Mouse (Mus musculus): ENCODE measurements around the gene Rassf3.

The Rassf3 gene

GRCm38 (mm10) chr10:121461404-121462161, 14.6 kb downstream of the Rassf3 start:
- no peak for DNase-seq (ENCODE audit: low spot score)

DNA sequence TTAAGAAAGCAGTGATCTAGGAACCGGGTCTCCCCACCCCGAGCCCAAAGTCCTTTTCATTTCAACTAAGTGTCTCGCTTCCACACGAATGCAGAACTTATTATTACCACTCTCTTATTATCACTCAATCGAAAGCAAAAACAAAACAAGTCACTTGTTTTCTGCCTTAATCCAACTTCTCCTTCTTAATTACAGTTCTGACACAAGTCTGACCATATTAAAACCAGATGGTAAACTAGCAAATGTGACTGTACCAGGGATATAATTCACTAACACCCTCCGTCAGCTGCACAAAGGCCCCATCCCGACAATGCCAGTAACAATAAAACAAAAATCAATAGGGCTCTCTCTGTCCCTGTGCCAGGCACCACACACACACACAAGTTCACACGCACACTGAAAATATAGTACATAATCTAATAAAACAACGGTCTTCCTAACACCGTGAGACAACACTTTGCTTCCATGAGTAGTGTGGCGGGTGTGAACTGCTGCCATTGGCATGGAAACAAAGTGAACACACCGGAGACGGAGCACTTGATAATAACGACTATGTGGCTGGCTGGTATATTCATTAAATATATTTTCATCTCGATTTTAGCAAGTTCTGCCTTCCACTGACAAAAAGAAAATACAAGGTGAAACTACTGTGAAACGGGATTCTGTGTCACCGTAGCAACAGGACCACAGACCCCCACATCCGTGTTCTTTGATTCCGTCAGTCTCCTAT, 16.9 kb downstream of the Rassf3 start:
- DNase-seq (ENCODE audit: low spot score) = no peak

GRCm38 (mm10) chr10:121458408-121458807, 17.7 kb downstream of the Rassf3 start:
- no peak for DNase-seq (ENCODE audit: low spot score)

DNA sequence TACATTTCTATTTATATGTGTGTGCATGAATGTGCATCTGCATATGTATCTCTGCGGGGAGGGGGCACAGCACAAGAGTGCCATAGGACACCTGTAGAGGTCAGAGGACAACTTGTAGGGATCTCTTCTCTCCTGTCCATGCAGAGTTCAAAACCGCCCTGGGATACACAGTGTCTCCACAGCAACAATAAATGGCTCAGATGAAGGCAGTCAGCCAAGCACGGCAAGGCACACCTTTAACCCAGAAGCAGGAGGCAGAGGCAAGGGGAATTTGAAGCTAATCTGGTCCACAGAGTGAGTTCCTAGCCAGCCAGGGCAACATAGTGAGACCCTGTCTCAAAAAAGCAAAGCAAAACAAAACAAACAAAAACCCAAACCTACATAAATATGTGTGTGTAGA, 18.8 kb downstream of the Rassf3 start:
- DNase-seq (ENCODE audit: low spot score) = no peak

DNA sequence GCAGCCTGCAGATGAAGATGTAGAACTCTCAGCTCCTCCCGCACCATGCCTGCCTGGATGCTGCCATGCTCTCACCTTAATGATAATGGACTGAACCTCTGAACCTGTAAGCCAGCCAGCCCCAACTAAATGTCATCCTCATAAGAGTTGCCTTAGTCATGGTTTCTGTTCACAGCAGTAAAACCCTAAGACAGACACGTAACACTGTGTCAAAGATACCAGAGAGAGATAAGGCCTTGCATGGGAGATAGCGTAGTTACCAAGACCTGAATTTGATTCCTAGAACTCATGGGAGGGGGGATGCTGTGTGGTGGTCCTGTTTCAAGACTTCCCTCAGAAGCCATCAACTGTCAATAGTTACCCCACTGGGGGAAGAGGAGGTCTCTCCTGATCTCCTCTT, 20.6 kb downstream of the Rassf3 start:
- DNase-seq (ENCODE audit: low spot score) = no peak

DNA sequence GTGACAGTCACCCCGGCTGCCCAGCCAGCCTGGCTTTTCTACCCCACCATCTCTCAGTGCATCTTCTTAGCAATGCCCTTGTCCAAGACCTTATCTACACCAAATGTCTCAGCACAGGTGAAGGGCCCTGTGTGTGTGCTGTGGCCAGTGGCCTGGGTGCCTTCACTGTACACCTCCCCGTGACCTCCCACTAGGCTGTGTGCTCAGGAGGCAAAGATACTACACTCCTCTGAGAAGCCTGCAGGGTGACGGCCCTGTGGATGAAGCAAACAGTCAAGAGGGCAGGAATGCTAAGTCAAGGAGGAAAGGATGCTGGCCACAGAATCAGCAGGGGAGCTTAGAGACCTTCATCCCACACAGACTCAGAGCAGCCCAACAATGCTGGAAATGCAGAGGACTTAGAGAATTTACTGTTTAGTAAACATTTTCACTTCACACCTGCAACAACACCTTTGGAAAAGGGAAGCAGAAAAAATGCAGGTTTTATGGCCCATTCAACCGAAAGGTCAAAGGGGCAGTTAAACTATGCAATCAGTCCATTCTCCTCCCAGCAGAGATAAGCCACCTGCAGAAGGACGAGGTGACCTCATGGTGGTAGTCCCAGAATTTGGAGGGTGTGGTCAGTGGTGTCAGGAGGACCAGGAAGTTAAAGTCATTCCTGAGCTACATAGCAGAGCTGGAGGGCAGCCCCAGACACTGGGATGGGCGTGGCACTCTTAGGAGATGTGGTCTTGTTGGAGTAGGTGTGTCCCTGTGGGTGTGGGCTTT, 21.3 kb downstream of the Rassf3 start:
- no peak for DNase-seq (ENCODE audit: low spot score)

GRCm38 (mm10) chr10:121454033-121454432, 22.1 kb downstream of the Rassf3 start:
- no peak for DNase-seq (ENCODE audit: low spot score)

DNA sequence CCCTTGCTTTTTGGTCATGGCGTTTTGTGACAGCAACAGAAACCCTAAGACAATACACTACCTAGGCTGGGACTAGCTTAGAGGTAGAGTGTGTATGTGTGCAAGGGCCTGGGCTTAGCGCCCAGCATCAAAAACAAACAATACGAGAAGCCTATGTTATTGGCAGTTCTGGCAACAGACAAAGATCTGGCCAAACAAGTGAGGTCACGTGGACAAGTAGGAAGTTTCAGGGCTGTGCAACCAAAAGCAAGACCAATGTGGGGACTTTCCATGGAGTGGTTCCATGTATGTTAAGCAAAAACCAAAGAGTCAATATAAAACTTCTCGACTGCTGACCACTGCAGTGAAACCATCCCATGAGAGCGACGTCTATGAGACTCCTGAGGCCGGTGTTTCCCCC, 30.3 kb downstream of the Rassf3 start:
- no peak for DNase-seq (ENCODE audit: low spot score)

DNA sequence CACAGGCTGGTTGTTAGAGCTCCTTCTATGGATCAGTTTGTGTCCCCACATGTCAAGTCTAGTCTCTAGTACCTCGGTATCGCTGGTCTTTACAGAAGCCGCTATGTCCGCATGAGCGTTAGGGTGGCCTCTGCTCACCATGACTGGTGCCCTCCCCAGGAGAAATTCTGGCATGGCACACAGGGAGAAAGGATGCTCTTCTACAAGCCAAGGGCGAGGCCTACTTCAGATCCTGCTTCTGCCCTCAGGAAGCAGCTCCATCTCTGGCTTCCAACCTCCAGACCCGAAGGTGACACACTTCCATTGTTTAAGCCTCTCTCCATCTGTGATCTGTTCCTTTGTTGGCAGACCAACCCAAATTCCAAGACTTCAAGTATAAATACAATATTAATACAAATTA, 31.9 kb downstream of the Rassf3 start:
- DNase-seq (ENCODE audit: low spot score) = no peak

GRCm38 (mm10) chr10:121443791-121444190, 32.4 kb downstream of the Rassf3 start:
- no peak for DNase-seq (ENCODE audit: low spot score)

- no peak for DNase-seq (ENCODE audit: low spot score)
Observed at GRCm38 (mm10) chr10:121439310-121439731, 36.8 kb downstream of the Rassf3 start.

GRCm38 (mm10) chr10:121438109-121438508, 38.0 kb downstream of the Rassf3 start:
- DNase-seq (ENCODE audit: low spot score) = no peak

GRCm38 (mm10) chr10:121436693-121437092, 39.5 kb downstream of the Rassf3 start:
- DNase-seq (ENCODE audit: low spot score) = no peak

GRCm38 (mm10) chr10:121436258-121436645, 39.9 kb downstream of the Rassf3 start:
- DNase-seq (ENCODE audit: low spot score) = no peak

DNA sequence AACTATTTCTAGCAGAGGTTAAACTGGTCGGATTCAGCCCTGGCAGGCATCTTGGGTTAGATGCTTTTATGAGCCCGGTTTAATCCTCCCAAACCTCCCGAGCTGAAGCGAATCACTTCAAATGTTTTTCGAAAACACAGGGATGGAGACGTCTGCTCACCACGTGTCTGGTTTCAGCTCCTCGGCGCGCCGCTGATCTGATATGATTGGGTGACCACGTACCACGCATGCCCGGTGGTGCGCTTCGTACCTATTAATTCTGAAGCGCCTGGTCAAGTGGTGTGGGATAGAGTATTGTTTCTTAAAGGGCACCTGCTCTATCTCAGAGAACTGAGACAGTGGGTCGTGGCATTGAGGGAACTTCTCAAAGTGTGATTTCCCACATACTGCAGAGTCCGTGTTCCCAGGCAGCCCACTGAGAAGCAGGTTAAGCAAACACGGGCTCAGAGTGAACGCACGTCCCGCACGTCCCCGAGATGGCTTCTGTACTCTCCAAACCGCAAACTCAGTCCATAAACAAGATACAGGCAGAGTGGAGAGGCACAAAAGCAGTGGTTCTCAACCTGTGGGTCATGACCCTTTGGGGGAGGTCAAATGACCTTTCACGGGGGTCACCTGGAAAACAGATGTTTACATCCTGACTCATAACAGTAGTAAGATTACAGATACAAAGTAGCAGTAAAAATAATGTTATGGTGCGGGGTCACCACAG, 40.4 kb downstream of the Rassf3 start:
- DNase-seq (ENCODE audit: low spot score) = no peak

DNA sequence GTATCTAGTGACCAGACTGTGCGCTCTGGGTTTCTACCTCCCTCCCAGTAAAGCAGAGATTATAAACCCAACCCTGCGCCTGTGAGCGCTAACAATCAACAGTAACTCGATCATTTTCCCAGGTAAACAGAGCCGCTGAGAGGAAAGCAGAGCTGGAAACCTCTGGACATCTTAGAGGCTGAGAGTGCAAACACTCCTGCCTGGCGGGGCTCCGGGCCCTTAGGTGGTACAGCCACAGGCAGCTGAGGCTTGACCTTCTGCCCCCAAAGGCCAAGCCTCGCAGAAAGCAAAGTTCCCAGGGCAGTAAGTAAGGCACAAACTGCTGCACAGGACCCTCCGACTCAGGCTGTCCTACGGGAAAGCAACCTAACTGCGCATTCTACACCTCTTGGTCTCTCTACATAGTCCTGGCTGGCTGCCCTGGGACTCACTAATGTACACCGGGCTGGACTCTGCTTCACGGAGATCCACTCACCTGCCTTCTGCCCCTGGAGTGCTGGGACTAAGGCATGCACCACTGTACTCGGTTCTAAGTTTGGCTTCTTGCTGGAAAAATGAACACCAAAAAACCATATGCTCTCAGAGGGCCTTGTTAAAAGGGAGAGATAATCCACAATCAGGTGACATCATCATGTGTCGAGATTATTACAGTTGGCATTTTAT, 41.6 kb downstream of the Rassf3 start:
- DNase-seq (ENCODE audit: low spot score) = no peak

GRCm38 (mm10) chr10:121432635-121433280, 43.4 kb downstream of the Rassf3 start:
- DNase-seq (ENCODE audit: low spot score) = no peak

- no peak for DNase-seq (ENCODE audit: low spot score)
Observed at GRCm38 (mm10) chr10:121432041-121432634, 44.0 kb downstream of the Rassf3 start.

GRCm38 (mm10) chr10:121430764-121431540, 45.2 kb downstream of the Rassf3 start:
- no peak for DNase-seq (ENCODE audit: low spot score)
